Mouse (Mus musculus): ENCODE data around the gene St14.
"Not testable (repeated sequence)": the region's sequence is repeated elsewhere in the genome, so short reads cannot be mapped to it uniquely, and the experiment has no call there.

Gene St14

DNA sequence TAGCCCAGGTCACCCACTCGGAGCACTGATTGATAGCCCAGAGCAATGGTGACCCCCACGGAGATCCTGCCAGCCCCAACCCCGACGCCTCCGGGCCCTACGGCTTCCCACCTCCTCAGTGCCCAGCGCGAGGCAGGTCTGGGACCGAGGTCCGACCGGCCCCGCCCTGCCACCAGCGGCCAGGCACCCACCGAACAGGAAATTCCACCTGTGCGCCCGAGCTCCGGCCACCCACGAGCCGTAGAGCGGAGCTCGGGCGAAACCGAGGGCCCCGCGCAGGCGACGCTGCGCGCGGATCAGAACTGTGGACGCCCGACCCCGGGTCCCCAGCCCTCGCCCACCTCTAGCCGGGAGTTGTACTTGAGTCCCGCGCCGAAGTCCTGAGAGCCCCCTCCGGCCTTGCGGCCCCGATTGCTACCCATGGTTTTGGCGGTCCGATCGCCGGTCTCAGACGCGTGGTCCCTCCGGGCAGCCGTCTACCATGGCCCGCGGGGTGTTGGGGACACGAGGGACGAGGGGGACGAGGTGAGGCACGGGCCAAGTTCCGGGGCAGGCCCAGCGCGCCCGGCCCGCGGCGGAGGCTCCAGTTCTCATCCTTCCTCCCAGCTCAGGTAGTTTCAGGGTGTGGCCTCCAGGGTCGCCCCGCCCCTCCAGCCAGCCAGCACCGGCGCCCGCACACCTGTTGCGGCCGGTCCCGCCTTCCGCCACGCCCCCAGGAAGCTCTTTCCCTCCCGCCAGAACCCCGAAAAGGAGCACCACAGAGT is at the start of gene St14:
TSS of gene St14 (minus strand) at position 649 of the 764 bp plus-strand sequence.
- DNase-seq (ENCODE audit: extremely low spot score, low read depth, low spot score): no peak

DNA sequence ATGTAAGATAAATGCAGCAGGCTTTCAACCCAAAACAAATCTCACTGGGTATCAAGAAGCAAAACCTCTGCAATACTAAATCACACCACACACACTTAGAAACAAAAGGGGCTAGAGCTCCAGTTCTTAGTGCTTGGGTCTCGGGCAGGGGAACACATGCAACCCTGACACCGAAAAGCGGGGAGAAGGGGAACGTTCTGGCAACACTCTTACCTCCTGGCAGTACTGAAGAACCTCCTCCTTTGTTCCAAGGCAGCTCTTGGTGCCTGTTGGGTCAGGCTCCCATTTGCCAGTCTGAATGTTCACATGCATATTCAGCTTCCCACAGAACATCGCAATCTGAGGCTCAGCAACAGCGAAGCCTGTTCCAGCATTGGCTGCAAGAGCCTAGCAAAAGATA is 46.0 kb upstream of the St14 start:
- DNase-seq (ENCODE audit: extremely low spot score, low read depth, low spot score): no peak

GRCm38 (mm10) chr9:31176379-31177130 is 44.9 kb upstream of the St14 start:
- DNase-seq (ENCODE audit: extremely low spot score, low read depth, low spot score): no peak

GRCm38 (mm10) chr9:31175978-31176377 is 44.3 kb upstream of the St14 start:
- DNase-seq (ENCODE audit: extremely low spot score, low read depth, low spot score): no peak

GRCm38 (mm10) chr9:31175346-31175745 is 43.7 kb upstream of the St14 start:
- DNase-seq (ENCODE audit: extremely low spot score, low read depth, low spot score): no peak

- no peak for DNase-seq (ENCODE audit: extremely low spot score, low read depth, low spot score)
Observed at GRCm38 (mm10) chr9:31168356-31169093, 36.9 kb upstream of the St14 start.

DNA sequence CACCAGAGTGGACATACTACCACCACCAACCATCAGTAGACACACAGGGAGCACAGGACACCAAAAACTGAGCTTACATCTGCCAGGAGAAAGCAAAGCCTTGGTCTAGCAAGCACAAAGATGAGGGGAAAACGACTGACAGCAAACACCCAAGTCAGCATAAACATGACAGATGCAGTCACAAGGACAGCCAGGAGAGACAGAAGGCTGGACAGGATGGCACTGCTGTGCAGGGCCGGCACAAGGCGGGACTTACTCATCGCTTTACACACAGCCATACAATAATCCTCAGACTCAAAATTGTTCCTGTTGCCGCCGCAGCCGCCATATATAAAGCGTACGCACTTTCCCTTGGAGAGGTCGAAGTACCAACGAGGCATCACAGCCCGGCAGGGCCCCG is 35.7 kb upstream of the St14 start:
- DNase-seq (ENCODE audit: extremely low spot score, low read depth, low spot score): no peak

- DNase-seq (ENCODE audit: extremely low spot score, low read depth, low spot score): not testable (repeated sequence)
Observed at GRCm38 (mm10) chr9:31165505-31165904, 33.9 kb upstream of the St14 start.

DNA sequence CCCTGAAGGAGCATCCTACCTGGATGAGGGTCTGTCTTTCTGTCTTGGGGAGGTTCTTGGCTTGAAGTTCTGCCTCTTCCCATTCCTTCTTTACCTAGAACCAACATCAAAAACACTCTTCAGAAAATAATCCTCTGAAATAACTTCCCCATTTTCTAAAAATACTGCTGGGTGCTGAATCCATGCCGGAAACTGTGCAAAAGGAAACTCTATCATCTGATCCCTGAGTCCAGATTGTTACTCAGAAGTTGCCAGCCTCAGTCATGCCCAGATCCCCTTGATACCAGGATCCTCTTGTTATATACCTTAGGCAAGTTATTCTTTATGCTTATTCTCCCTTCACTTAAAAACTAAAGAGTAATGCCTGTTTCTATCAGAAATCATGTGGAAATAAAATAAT is 31.7 kb upstream of the St14 start:
- no peak for DNase-seq (ENCODE audit: extremely low spot score, low read depth, low spot score)

DNA sequence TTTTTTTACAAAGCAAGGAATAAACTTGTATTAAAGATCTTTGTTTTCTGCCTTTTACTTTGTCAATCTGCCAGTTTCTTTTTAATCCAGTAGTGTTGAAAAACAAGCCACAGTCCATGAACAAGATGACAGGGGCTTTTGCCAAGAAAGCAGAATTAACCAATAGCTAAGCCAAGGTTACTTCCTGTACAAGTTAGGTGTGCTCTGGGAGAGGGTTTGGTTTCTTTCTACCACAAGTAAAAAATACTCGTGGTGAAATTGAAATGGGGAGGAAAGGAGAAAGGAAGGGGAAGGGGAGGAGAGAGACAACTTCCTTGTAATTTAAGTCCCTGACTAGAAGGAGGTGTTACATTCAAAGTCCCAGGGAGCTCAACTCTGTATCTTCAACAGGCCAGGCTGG is 31.3 kb upstream of the St14 start:
- DNase-seq (ENCODE audit: extremely low spot score, low read depth, low spot score): no peak

GRCm38 (mm10) chr9:31159910-31160309 is 28.3 kb upstream of the St14 start:
- no peak for DNase-seq (ENCODE audit: extremely low spot score, low read depth, low spot score)

GRCm38 (mm10) chr9:31156594-31156993 is 24.9 kb upstream of the St14 start:
- DNase-seq (ENCODE audit: extremely low spot score, low read depth, low spot score): no peak

DNA sequence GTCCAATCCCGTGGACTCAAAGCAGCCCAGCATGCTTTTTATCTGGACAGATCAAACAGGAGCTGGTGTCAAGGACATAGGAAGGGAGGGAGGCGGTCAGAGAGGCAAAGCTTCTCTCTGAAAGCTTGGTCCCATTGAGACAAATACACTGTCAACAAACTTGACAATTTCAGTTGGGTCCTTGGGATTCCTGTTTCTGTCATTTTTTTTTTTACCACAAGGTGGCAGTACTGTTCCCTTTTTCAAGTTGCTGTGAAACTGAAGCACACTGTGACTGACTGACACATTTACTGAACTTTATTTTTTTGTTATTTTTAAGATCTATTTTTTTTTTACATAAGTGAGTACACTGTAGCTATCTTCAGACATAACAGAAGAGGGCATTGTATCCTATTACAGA is 19.4 kb upstream of the St14 start:
- DNase-seq (ENCODE audit: extremely low spot score, low read depth, low spot score): peak; percentile 64

DNA sequence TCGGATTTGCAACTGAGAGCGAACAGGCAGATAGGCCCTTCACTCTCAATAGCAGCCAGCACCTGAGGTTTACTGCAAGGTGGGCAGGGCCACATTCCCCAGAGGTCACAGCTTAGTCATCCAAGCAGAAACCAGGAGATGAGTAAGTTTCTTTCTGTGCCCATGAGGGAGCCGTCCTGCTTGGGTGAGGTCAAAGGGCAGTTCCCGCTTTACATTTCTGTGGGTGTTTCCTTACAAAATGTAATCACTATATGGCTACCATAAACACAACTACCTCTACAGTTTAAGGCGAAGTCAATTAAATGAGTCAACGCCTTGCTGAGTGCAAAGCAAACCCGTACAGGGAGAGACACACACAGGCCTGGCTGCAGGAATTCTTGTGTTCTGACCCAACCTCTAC is 16.5 kb upstream of the St14 start:
- DNase-seq (ENCODE audit: extremely low spot score, low read depth, low spot score): no peak

GRCm38 (mm10) chr9:31145272-31145925 is 13.7 kb upstream of the St14 start:
- no peak for DNase-seq (ENCODE audit: extremely low spot score, low read depth, low spot score)

DNA sequence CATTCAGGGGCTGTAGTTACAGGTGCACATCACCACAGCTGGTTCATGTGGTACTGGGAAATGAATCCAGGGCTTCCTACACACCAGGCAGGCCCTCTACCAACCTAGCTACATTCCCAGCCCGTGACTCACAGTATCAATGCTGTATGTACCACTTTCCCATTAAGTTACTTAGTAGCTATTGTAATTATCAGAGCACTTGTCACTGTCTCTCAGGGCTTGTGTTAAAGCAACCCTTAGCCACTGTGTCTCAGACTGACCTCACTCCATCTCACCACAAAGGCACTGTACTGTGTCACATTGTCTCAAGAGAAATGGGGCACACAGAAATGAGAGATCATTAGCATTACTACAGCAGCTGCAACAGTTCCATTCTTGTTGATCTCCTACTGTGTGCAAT is 11.3 kb upstream of the St14 start:
- DNase-seq (ENCODE audit: extremely low spot score, low read depth, low spot score): no peak

DNA sequence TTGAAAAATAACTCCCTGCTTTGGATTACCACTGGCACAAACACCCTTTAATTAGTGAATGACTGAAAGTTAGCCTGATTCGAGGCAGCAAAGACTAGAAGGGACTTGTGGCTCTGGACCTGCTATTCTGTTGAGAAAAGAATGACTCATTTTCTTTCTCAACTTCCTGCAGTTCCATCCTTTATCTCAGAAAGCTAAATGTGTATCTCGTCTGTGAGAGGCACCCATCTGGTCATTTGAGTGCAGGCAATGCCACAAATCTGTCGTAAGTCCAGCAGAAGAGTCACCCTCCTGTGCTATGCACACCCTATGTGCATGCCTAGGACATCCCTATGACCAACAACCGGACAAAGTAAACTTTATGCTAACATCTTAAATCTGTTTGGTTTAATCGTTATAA is 1.5 kb upstream of the St14 start:
- DNase-seq (ENCODE audit: extremely low spot score, low read depth, low spot score): no peak

DNA sequence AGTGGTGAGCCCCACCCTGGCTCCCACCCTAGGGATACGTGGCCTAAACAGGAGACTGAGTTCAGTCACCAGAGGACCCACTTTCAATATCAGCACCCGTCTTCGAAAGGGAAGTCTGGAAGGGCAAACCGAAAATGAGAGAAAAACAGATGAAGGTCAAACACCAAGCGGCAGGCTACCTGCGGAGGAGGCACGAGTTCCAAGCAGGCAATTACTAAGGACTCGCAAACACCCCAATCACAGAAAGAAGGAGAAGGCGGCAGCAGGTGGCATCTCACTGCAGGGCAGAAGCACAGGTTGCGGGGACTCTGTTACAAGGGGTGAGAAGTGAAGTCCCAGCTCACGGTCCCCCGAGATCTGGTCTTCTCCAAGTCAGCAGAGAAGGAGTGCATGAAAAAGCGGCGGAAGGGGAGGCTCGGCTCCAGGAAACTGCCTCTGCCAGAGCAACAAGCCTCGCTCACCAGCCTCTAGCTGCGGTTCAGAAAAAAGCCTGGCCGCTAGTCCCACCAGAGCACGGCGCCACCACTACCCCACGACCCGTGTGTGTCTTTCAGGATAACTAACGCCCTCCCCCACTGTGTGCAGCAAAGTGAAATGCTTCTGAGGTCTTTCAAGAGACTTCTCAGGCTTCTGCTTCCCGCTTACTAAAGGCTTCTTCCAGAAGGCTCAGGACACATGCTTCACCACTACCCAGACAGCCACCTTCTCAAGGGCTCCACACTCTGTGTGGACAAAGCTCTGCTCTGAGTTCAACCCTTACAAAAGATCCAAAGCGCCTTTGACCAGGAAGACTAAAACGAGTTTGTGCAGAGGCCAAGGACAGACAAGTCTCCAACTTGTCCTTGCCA is 1.1 kb downstream of the St14 start:
- no peak for DNase-seq (ENCODE audit: extremely low spot score, low read depth, low spot score)

DNA sequence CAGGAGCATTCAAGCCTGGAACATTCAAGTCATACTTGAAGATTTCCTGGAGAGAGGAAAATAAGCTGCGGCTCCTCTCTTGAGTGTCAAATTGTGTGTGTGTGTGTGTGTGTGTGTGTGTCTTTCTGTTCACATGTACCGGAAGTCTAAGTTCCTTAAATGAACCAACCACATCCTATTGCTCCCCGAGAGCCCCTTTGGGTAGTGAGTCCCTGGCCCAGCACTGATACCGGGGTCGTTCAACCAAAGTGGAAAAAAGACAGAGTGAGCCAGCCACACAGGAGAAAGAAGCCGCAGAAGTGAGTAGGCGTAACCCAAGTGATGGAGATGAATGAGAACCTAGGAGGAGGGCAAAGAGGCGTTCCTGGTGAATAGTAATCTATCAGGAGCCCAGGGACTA is 1.7 kb downstream of the St14 start:
- no peak for DNase-seq (ENCODE audit: extremely low spot score, low read depth, low spot score)

DNA sequence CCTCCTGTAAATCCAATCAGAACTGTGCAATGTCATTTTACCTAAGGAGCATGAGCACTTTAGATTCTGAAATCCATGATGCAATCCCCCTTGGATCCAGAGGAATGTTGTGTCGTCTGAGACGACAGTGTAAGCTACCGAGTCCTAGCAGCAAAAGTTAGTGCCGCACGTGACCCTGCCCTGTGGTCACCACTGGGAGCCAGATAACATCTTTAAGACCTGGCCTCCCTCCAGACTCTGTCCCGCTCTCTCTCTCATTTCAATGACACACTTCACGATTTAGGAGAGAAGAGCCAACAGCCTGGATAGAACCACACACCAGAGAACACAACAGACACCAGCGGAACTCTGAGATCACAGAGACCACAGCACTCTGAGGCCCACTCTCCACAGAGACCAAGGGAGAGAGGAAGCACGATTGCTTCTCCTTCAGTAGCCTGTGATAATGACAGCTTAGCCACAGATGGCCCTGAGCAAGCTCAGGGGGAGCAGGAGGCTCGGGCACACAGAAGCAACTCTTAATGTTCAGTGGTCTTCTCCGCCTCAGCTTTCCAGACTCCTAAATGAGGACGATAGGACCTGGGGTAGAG is 3.7 kb downstream of the St14 start:
- DNase-seq (ENCODE audit: extremely low spot score, low read depth, low spot score): no peak

Data from hindlimb bud, embryonic 11.5 days (tissue).